In genomic region chr2:11664367-11664766, GRCm38 (mm10) we compare ENCODE assay signal across 9 mouse cellular contexts. TPM values are rescaled to one million over a fixed set of nuclear protein-coding genes. Genes with fewer than 3 reads are reported as not detected.
DNase-seq lines count a peak whose midpoint lies in the region; ATAC-seq and TF ChIP-seq lines count a peak whose summit lies in the region.
"Had no signal": no experiment of that assay in that cellular context is flagged by ENCODE, and none has a peak within 500 bp of the region (broad histone marks: within the 10 kb centered on the region; RNA-seq: fewer than 3 reads in every experiment).

No protein-coding gene starts in this region.

- H3K27ac ChIP-seq in liver, adult 2 months (replicated peaks; ENCODE audit: insufficient read depth, low read depth, low read length): no peak overlapping the region
- no peak overlapping the region for H3K27ac ChIP-seq in forebrain, embryonic 14.5 days (ENCODE audit: low read depth, low read length)
- H3K27ac ChIP-seq in hindbrain, embryonic 16.5 days (ENCODE audit: low read depth, low read length): no peak overlapping the region
- H3K27ac ChIP-seq in liver, embryonic 11.5 days (ENCODE audit: low read depth, low read length): no peak overlapping the region
- no peak overlapping the region for H3K27ac ChIP-seq in neural tube, embryonic 11.5 days (ENCODE audit: low read depth, low read length)

- peak overlapping the region; percentile 36 for H3K4me2 ChIP-seq in forebrain, embryonic 14.5 days (ENCODE audit: low read length)
- H3K4me2 ChIP-seq in hindbrain, embryonic 16.5 days (ENCODE audit: low read length): peak overlapping the region; percentile 53
- peak overlapping the region; percentile 52 for H3K4me2 ChIP-seq in liver, embryonic 11.5 days
- peak overlapping the region; percentile 23; the same call in 1 of the 2 replicates for H3K4me2 ChIP-seq in neural tube, embryonic 11.5 days (ENCODE audit: low read depth)

- no peaks in the 10 kb centered on the region for H3K79me2 ChIP-seq in liver, adult 2 months (ENCODE audit: control insufficient read depth, insufficient read depth, low read length)

- peak; percentile 61; the same call in 1 of the 2 replicates for ATAC-seq in forebrain, embryonic 14.5 days
- peak; percentile 78 for ATAC-seq in hindbrain, embryonic 16.5 days
- ATAC-seq in liver, embryonic 11.5 days (replicated peaks; ENCODE audit: low FRiP score): peak; percentile 53; the same call in 1 of the 2 replicates
- ATAC-seq in neural tube, embryonic 11.5 days (ENCODE audit: insufficient read depth, low FRiP score, low TSS enrichment): no peak

- H3K36me3 ChIP-seq in liver, adult 2 months (ENCODE audit: control insufficient read depth, insufficient read depth, low read length): no peaks in the 10 kb centered on the region
- no peaks in the 10 kb centered on the region for H3K36me3 ChIP-seq in forebrain, embryonic 14.5 days (ENCODE audit: control insufficient read depth, insufficient read depth, low read length)
- no peaks in the 10 kb centered on the region for H3K36me3 ChIP-seq in hindbrain, embryonic 16.5 days (ENCODE audit: control insufficient read depth, insufficient read depth, low read length)
- H3K36me3 ChIP-seq in liver, embryonic 11.5 days (ENCODE audit: control insufficient read depth, insufficient read depth, low read length): no peaks in the 10 kb centered on the region
- H3K36me3 ChIP-seq in neural tube, embryonic 11.5 days (ENCODE audit: control insufficient read depth, insufficient read depth, low read length): no peaks in the 10 kb centered on the region

- TF ChIP-seq POLR2A in liver, adult 2 months (IDR thresholded peaks at IDR 0.05; ENCODE audit: extremely low read depth, insufficient read depth, low read length): no peak

- H3K9me3 ChIP-seq in forebrain, embryonic 14.5 days (replicated peaks; ENCODE audit: control insufficient read depth, low read length): no peaks in the 10 kb centered on the region
- no peaks in the 10 kb centered on the region for H3K9me3 ChIP-seq in hindbrain, embryonic 16.5 days (ENCODE audit: control insufficient read depth, low read length)
- H3K9me3 ChIP-seq in liver, embryonic 11.5 days (ENCODE audit: control insufficient read depth, low read length): no peaks in the 10 kb centered on the region
- no peaks in the 10 kb centered on the region for H3K9me3 ChIP-seq in neural tube, embryonic 11.5 days (ENCODE audit: control insufficient read depth, low read length)

- H3K4me1 ChIP-seq in liver, adult 2 months (ENCODE audit: control insufficient read depth, insufficient read depth, low read length): no peaks in the 10 kb centered on the region
- H3K4me1 ChIP-seq in forebrain, embryonic 14.5 days (ENCODE audit: control insufficient read depth, insufficient read depth, low read length): no peaks in the 10 kb centered on the region
- no peaks in the 10 kb centered on the region for H3K4me1 ChIP-seq in hindbrain, embryonic 16.5 days (ENCODE audit: control insufficient read depth, insufficient read depth, low read depth, low read length)
- no peaks in the 10 kb centered on the region for H3K4me1 ChIP-seq in liver, embryonic 11.5 days (replicated peaks; ENCODE audit: control insufficient read depth, insufficient read depth, low read length)
- no peaks in the 10 kb centered on the region for H3K4me1 ChIP-seq in neural tube, embryonic 11.5 days (ENCODE audit: control insufficient read depth, insufficient read depth, low read length)

- peak; percentile 30 for DNase-seq in liver, adult 2 months (ENCODE audit: extremely low read depth, low read depth, low spot score)
- no peak for DNase-seq in liver
- DNase-seq in adrenal gland, postnatal 14 days: peak; percentile 71
- no peak for DNase-seq in forebrain, embryonic 14.5 days (ENCODE audit: low spot score)
- DNase-seq in liver, embryonic 11.5 days (ENCODE audit: low spot score): no peak
- DNase-seq in neural tube, embryonic 11.5 days (ENCODE audit: low spot score): peak; percentile 12
- DNase-seq in yolk sac, embryonic 10.5 days (ENCODE audit: low spot score): no peak

- no peak overlapping the region for H3K9ac ChIP-seq in liver, adult 2 months (ENCODE audit: low read depth, low read length)
- no peak overlapping the region for H3K9ac ChIP-seq in forebrain, embryonic 14.5 days (ENCODE audit: low read length)
- peak overlapping the region; percentile 14; the same call in 1 of the 2 replicates for H3K9ac ChIP-seq in hindbrain, embryonic 16.5 days (ENCODE audit: low read depth, low read length)
- H3K9ac ChIP-seq in liver, embryonic 11.5 days (ENCODE audit: low read depth, low read length): no peak overlapping the region
- no peak overlapping the region for H3K9ac ChIP-seq in neural tube, embryonic 11.5 days (ENCODE audit: low read length)

- H3K27me3 ChIP-seq in liver, adult 2 months (ENCODE audit: control insufficient read depth, insufficient read depth, low read length): no peaks in the 10 kb centered on the region
- H3K27me3 ChIP-seq in forebrain, embryonic 14.5 days (replicated peaks; ENCODE audit: control insufficient read depth, insufficient read depth, low read length): no peaks in the 10 kb centered on the region
- H3K27me3 ChIP-seq in hindbrain, embryonic 16.5 days (replicated peaks; ENCODE audit: control insufficient read depth, insufficient read depth, low read length): no peaks in the 10 kb centered on the region
- H3K27me3 ChIP-seq in liver, embryonic 11.5 days (replicated peaks; ENCODE audit: control insufficient read depth, insufficient read depth, low read length): no peaks in the 10 kb centered on the region
- H3K27me3 ChIP-seq in neural tube, embryonic 11.5 days (ENCODE audit: control insufficient read depth, insufficient read depth, low read length): no peaks in the 10 kb centered on the region

- 41% methylated on average over 6 of the region's 6 CpGs for WGBS in liver, adult 2 months
- WGBS in forebrain, embryonic 14.5 days: 53% methylated on average over 6 of the region's 6 CpGs
- 45% methylated on average over 6 of the region's 6 CpGs for WGBS in hindbrain, embryonic 16.5 days
- WGBS in liver, embryonic 11.5 days: 44% methylated on average over 6 of the region's 6 CpGs
- 46% methylated on average over 6 of the region's 6 CpGs for WGBS in neural tube, embryonic 11.5 days

- peak; percentile 29; the same call in 1 of the 2 replicates for TF ChIP-seq CTCF in liver, adult 2 months (IDR thresholded peaks at IDR 0.05; ENCODE audit: low read depth, low read length)

- no peak overlapping the region for H3K4me3 ChIP-seq in liver, adult 2 months (ENCODE audit: insufficient read depth, low read depth, low read length)
- H3K4me3 ChIP-seq in forebrain, embryonic 14.5 days (ENCODE audit: low read depth, low read length): peak overlapping the region; percentile 5; the same call in 1 of the 2 replicates
- H3K4me3 ChIP-seq in hindbrain, embryonic 16.5 days (ENCODE audit: low read length): peak overlapping the region; percentile 32
- no peak overlapping the region; the same call in 1 of the 2 replicates for H3K4me3 ChIP-seq in liver, embryonic 11.5 days (ENCODE audit: low read depth, low read length)
- H3K4me3 ChIP-seq in neural tube, embryonic 11.5 days (ENCODE audit: low read depth, low read length): no peak overlapping the region

RNA-seq across cellular contexts. Expression of gene Il2ra, which starts 21.8 kb away (rescaled TPM):
- total RNA-seq in liver, adult 2 months (2014; rRNA removed): 0.07 and 0.09 TPM in 2 replicates
- 0.04 TPM in 2 replicates for polyA plus RNA-seq in liver, adult 2 months (2012; rRNA removed)
- 0.19 and 1.5 TPM in 2 replicates for total RNA-seq in adrenal gland, postnatal 14 days (2021)
- not detected in 2 replicates for polyA plus RNA-seq in forebrain, embryonic 14.5 days (2014; fragmentation: Nextera tagmentation; extraction: Ambion mirVana)
- 0.08 TPM in 1 of 2 replicates, not detected in the other for polyA plus RNA-seq in hindbrain, embryonic 16.5 days (2015; fragmentation: Nextera tagmentation; extraction: Ambion mirVana)
- 0.04 TPM in 1 of 2 replicates, not detected in the other for polyA plus RNA-seq in liver, embryonic 11.5 days (2014; fragmentation: Nextera tagmentation; extraction: Ambion mirVana)
- not detected in 2 replicates for polyA plus RNA-seq in neural tube, embryonic 11.5 days (2014; fragmentation: Nextera tagmentation; extraction: Ambion mirVana)
- total RNA-seq: left cerebral cortex, postnatal 25 days had no signal

RNA-seq across cellular contexts. Expression of gene Gm17490, which starts 38.3 kb away (rescaled TPM):
- total RNA-seq in liver, adult 2 months (2014; rRNA removed): not detected in 2 replicates
- not detected in 2 replicates for polyA plus RNA-seq in liver, adult 2 months (2012; rRNA removed)
- not detected in 2 replicates for total RNA-seq in adrenal gland, postnatal 14 days (2021)
- not detected in 2 replicates for polyA plus RNA-seq in forebrain, embryonic 14.5 days (2014; fragmentation: Nextera tagmentation; extraction: Ambion mirVana)
- not detected in 2 replicates for polyA plus RNA-seq in hindbrain, embryonic 16.5 days (2015; fragmentation: Nextera tagmentation; extraction: Ambion mirVana)
- polyA plus RNA-seq in liver, embryonic 11.5 days (2014; fragmentation: Nextera tagmentation; extraction: Ambion mirVana): not detected in 2 replicates
- not detected in 2 replicates for polyA plus RNA-seq in neural tube, embryonic 11.5 days (2014; fragmentation: Nextera tagmentation; extraction: Ambion mirVana)
- total RNA-seq: left cerebral cortex, postnatal 25 days had no signal

RNA-seq across cellular contexts. Expression of gene Il15ra, which starts 40.7 kb away (rescaled TPM):
- total RNA-seq in liver, adult 2 months (2014; rRNA removed): 46.6 and 59.8 TPM in 2 replicates
- polyA plus RNA-seq in liver, adult 2 months (2012; rRNA removed): 20.1 and 24.9 TPM in 2 replicates
- 50.8 and 59.1 TPM in 2 replicates for total RNA-seq in adrenal gland, postnatal 14 days (2021)
- 0.53 and 0.63 TPM in 2 replicates for polyA plus RNA-seq in forebrain, embryonic 14.5 days (2014; fragmentation: Nextera tagmentation; extraction: Ambion mirVana)
- polyA plus RNA-seq in hindbrain, embryonic 16.5 days (2015; fragmentation: Nextera tagmentation; extraction: Ambion mirVana): 1.2 TPM in 2 replicates
- polyA plus RNA-seq in liver, embryonic 11.5 days (2014; fragmentation: Nextera tagmentation; extraction: Ambion mirVana): 1.6 and 2.1 TPM in 2 replicates
- polyA plus RNA-seq in neural tube, embryonic 11.5 days (2014; fragmentation: Nextera tagmentation; extraction: Ambion mirVana): 0.41 and 0.82 TPM in 2 replicates

Comparison
In these comparisons a context has a peak if more than half of its experiments do, and no peak if none do; other contexts are left out.
1. DNase-seq: peak in liver, adult 2 months (single experiment), adrenal gland, postnatal 14 days (single experiment) and neural tube, embryonic 11.5 days (single experiment); none in liver (single experiment), forebrain, embryonic 14.5 days (single experiment), liver, embryonic 11.5 days (single experiment) and yolk sac, embryonic 10.5 days (single experiment).
2. H3K4me3 ChIP-seq: peak in forebrain, embryonic 14.5 days (single experiment) and hindbrain, embryonic 16.5 days (single experiment); none in liver, adult 2 months (single experiment), liver, embryonic 11.5 days (single experiment) and neural tube, embryonic 11.5 days (single experiment).
3. Peak in every context shown above with its lines, with median percentiles within 50 percentile points of each other: H3K4me2 ChIP-seq.